Mouse (Mus musculus) ES-Bruce4 (cell line): ENCODE measurements around the gene Med22.

Experiments
- CTCF ChIP-seq: IDR thresholded peaks from one replicate; pipeline ENCODE4 v1.8.1; 2011; ENCODE audit warnings: low read depth, low read length
- POLR2A ChIP-seq: IDR thresholded peaks from one replicate; pipeline ENCODE4 v1.8.1; 2011; ENCODE audit warnings: low read length; ENCODE audit not compliant: insufficient read depth

- no peak for TF ChIP-seq CTCF
- TF ChIP-seq POLR2A, result peak; percentile 59
These were observed 7.8 kb downstream of the Med22 start, which contains the start of gene Surf6 for GRCm38 (mm10) chr2:26902467-26903220.
